Mouse (Mus musculus): Measurements from ENCODE around the gene Bsnd. TPM values are rescaled to one million over a fixed set of nuclear protein-coding genes. Genes with fewer than 3 reads are reported as not detected.

Gene Bsnd
- not detected for polyA plus RNA-seq (2017; shearing (Covaris generic))

DNA sequence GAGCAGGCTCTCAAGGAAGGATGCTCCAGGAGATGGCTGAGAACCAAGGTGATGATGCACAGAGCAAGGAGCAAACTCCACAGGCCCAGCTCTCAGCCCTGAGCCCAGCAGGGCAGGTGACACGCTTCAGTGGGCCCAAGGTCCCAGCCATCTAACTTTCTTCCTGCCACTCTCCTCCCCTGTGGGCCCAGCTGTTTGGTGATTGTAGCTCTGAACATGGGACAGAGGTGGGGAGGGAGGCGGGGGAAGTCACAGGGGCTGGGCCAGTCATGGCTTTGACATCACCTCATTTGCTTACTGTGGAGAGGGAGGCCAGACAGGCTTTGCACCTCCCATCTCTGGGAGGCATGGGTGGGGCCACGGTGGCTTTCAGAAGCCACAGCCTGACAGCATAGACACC is at the start of gene Bsnd:
Gene Bsnd (minus strand): TSS at position 168 of the 400 bp plus-strand sequence.

Other genes starting within 250 kb of the Bsnd start
- gene Usp24, start 176.1 kb downstream of the Bsnd start, polyA plus RNA-seq (2017; shearing (Covaris generic)), result 10 to 100 TPM; 20.3 to 24.0 TPM
- gene Pcsk9, start 28.0 kb downstream of the Bsnd start, polyA plus RNA-seq (2017; shearing (Covaris generic)), result under 1 TPM; 0.06 to 0.18 TPM
- 1 to 10 TPM; 1.8 to 2.7 TPM for gene Dhcr24, start 68.8 kb upstream of the Bsnd start, polyA plus RNA-seq (2017; shearing (Covaris generic))
- gene Lexm, start 125.0 kb upstream of the Bsnd start, polyA plus RNA-seq (2017; shearing (Covaris generic)), result 1 to 10 TPM in 1 of 2 experiments, not detected in 1; 1.2 TPM
- 1 to 10 TPM in 1 of 2 experiments, under 1 TPM in 1; 0.27 to 2.0 TPM for gene Ttc22, start 130.1 kb upstream of the Bsnd start, polyA plus RNA-seq (2017; shearing (Covaris generic))
- 10 to 100 TPM; 11.8 to 13.5 TPM for gene Pars2, start 158.8 kb upstream of the Bsnd start, polyA plus RNA-seq (2017; shearing (Covaris generic))
- gene Ttc4, start 186.7 kb upstream of the Bsnd start, polyA plus RNA-seq (2017; shearing (Covaris generic)), result 10 to 100 TPM; 66.8 to 75.7 TPM
- gene Mroh7, start 238.6 kb upstream of the Bsnd start, polyA plus RNA-seq (2017; shearing (Covaris generic)), result under 1 TPM; 0.06 to 0.42 TPM
- not detected for gene Fam151a, start 241.6 kb upstream of the Bsnd start, polyA plus RNA-seq (2017; shearing (Covaris generic))